Mouse (Mus musculus) CH12F3 (cell line): Measurements from ENCODE around the gene Mgam.
"Not testable (repeated sequence)": the region's sequence is repeated elsewhere in the genome, so short reads cannot be mapped to it uniquely, and the experiment has no call there.

ENCODE experiments used
- in situ Hi-C: fragments of 300-500 bp; cut with MboI; formaldehyde crosslinking; loops from 2 replicates; pipeline ENCODE4 v1.14.3; 2020; ENCODE audit warnings: low sequenced_read_pairs

Mgam gene

DNA sequence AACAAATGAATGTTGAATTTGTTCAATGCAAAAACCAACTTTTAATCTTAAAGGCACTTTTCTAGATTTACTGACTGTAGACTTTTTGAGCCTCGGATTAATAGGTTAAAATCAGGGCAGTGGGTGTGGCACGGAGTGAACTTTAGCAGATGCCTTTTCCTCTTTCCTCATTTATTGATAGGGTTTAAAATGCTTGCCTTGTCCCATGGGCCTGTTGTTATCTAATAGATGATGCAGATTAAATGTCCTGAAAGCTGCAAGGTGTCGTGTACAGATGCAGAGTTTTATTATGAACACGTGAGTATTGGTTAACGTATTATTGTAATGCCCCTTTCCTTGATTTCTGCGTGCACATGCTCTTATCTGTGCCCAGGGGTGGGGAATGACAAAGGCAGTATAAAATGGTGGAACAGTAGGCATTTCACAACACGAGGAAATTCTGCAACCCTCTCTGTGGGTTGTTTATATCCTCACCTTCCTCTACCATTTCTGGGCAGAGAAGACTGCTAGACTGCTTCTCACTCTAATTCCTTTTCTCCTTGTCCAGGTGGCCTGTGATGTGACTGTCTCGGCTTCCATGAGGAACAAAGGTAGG lies at the start of gene Mgam:
TSS of gene Mgam (plus strand) at position 426 of the 595 bp plus-strand sequence.
- in situ Hi-C loops, result no loop called here

DNA sequence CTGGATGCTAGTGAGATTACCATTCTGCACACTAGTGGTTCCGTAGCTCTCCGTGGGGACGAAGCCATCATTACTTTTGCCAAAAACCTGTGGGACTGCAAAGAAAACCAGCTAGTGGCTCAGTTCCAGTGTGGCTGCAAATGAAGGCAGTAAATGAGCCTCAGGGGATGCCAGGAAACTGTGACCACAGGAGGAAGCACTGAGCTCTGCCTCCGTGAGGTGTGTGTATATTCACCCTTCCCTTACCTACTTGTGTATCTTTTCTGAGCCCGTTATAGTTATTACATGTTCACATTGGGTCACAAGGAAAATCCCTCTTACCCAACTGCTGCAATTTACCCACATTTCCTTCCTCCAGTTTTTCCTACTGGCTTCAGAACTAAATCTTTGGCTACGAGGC lies 44.3 kb upstream of the Mgam start:
- in situ Hi-C loops, result no loop called here

DNA sequence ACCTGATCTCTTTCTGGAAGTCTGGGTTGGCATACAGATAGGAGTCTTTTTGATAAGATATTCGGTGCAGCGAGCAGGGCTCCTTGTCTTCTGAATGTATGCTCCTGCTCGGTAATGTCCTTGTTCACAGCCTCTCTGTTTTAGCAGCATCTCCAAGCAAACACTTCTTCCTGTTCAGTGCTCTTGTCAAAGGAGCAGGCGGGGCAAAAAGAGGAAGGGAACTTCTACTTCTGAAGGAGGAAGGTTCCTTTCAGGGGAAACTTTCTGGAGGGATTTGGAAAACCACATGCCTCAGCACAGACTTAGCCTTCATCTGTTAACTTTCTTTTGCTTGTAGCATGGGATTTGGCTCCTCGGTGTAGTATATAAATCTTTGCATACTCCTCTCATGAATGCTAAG lies 43.0 kb upstream of the Mgam start, which contains the start of gene Clec5a:
TSS of gene Clec5a (minus strand) at position 177 of the 400 bp plus-strand sequence.
- in situ Hi-C loops, result no loop called here

DNA sequence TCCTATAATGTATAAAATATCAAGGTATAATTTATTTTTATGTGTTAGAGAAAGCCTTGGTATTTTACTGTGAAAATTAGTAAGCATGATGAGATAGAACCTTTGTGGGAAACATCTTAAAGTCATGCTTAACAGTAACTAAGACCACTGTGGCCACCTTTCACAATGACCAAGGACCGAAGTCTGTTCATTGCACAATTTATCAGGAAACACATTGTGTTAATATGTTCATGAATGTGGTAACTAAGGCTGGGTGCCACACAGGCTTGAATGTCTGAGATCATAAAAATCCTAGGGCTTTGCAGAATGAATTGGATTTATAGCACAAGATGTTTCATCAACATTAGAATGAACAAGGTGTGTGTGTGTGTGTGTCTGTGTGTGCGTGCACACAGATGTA lies 40.3 kb upstream of the Mgam start:
- in situ Hi-C loops, result no loop called here

DNA sequence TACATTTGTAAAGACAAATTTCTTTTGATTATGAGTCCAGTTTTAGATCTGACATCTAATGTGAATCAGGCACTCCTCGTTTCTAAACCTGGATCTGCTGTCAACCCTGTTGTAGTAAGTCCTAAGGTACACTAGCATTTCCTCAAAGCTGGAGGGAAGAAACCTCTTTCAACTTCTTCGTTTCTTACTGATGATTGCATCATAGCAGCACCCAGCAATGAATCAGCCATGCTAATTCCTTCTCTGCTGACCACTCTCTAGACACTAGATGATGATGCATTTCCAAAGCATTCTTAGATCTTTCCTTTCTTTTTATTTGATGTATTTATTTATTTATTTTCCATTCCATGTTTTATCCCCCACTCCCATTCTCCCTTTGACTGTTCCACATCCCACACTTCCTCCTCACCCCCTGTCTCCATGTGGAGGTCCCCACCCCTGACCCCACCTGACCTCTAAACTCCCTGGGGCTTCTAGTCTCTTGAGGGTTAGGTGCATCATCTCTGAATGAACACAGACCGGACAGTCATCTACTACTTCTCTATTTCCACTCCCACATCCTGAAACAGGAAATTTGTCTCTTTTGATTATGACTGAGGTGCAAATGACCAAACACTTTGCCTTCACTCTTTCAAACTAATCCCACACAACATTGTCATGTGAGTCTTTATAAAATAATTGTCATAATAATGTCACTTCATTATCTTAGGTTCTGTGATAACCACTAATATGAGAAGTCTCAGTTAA lies 33.7 kb upstream of the Mgam start:
- in situ Hi-C loops, result no loop called here

DNA sequence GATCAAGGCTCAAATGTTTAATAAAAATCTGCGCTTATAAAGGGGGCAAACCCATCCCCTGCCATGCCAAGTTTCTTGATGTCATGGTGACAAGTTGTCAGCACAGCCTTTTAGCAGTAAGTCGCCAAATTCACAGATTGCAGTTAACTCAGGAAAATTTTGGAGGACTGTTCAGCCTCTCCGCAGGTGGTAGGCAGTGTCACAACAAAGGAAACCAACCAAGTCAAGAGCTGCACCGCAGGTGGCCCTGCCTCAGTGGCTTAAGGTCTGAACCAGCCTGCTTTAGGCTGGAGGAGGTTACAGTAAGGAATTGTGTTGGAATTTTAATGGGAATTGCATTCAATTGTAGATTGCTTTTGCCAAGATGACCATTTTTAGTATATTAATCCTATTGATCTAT lies 30.1 kb upstream of the Mgam start:
- in situ Hi-C loops, result not testable (repeated sequence)

DNA sequence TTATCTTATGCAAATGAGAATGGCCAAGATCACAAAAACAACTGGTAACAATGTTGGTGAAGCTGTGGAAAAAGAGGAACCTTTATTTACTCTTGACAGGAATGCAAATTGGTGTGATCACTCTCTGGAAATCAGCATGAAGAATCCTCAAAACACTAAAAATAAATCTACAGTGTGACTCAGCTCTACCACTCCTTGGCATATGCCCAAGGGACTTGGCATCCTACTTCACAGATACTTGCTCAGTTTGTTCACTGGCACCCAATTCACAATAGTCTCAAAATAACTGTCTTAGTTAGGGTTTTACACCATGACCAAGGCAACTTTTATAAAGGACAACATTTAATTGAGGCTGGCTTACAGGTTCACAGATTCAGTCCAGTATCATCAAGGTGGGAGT lies 21.2 kb upstream of the Mgam start:
- in situ Hi-C loops, result no loop called here

DNA sequence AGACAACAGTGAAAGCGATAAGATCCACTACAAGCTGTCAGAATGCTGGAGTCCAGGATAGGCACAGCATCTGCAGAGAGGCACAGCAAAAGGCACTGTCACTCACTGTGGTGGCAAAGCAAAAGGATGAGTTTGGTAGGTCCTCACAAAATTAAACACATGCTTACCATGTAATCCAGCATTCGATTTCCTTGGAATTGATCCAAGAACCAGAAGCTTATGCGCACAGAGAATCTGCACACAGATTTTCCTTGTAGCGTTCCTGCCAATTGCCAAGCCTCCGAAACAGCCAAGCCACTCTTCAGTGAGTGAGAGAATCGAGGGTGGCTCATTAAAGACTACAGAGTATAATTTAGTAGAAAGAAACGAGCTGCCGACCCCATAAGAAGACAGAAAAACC lies 18.4 kb upstream of the Mgam start:
- in situ Hi-C loops, result no loop called here

DNA sequence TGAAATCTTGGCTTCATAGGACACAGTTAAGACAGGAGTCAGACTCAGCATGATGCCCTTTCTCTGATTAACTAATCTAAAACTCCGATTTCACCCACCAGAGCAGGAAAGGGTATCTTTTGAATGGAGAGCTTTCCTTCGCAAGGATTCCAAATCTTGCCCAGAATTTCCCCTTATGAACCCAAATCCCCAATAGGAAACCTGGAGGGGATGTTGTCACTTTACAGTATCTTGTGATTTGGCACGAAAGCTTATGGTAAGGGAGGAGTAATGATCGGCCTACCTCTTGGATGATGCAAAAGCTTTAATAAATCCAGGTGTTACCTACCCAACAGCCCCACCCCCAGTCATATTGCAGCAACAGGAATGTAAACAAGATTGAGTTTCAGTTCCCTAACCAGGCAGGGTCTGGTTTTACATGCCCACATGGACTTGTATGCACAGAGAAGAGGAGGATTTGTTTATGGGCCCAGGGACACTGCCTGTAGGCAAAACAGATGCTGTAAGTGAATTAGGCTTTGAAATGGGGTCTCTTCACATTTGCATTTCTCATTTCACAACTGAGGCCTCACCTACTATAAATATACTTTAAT lies 15.3 kb upstream of the Mgam start, which contains the start of gene Tas2r138:
TSS of gene Tas2r138 (minus strand) at position 51 of the 593 bp plus-strand sequence.
- in situ Hi-C loops, result no loop called here

DNA sequence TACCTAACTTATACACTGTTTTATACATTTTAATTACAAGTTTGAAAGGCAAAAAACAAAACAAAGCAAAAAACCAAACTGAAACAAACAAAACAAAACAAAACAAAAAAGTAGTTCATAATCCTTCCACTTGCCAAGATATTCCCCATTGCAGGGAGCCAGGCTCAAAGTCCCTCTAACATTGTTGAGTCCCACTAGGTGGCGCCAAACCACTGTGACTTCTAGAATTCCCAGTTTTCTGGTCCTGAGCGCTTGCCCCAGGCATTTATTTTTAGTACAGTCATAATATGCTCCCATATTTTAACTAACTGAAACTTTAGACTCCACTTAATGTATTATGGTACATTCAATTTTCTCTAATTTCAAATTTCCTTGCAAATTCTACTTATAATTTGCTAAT lies 10.7 kb upstream of the Mgam start:
- in situ Hi-C loops, result no loop called here

DNA sequence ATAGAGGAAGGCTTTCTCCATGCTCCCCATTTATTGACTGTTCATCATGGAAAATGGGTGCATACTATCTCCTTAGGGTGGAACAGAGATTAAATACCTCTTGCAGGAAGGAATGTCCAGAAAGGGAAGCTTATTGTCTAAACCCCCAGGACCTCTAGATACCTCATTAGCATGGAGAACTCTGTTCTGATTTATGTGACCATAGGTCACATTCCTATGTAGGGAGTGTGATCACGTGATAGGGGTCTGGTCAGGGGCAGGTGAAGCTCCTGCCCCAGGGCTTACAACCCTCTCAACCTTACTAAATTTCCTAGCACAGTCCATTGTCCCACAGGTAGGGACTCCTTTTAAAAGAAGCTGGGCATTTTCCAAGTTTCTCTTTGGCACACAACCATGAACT lies 2.5 kb upstream of the Mgam start:
- in situ Hi-C loops, result no loop called here

DNA sequence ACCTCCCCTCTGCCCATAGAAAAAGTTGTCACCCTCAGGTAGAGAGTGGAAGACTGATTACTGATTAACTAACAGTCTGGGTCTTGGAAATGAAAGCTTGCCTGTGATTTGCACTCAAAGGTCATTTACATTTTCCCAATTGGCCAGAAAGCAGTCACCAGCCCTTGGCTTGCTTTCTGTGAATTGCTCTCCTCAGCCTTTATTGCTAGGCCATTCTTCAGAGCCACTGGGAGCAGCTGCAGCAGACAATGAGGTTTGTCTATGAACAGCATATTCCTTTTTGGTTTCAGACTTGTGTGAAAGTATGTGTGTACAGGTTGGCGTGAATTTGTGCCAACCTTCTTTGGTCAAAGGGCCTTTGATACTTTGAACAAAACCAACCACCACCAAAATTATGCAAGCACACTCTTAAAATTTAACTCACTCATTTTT lies 6.0 kb downstream of the Mgam start:
- in situ Hi-C loops, result no loop called here

DNA sequence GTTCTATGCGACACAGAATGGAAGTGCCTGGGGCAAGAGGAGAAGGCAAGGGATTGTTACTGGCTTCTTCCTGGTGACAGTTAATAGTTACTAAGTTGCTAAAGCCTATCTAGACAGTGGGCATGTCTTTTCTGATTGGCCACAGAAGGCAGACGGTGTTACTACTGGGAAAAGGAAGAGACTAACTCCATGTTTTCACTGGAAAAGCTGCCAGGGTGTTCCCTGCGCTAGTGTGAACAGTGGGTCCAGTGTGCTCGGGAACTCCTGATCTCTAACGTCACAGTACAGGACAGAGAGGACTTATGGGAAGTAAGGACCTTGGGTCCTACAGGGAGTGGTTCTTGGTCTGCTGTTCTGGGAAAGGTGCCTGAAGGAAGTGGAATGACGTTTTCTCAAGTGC lies 6.9 kb downstream of the Mgam start:
- in situ Hi-C loops, result no loop called here

DNA sequence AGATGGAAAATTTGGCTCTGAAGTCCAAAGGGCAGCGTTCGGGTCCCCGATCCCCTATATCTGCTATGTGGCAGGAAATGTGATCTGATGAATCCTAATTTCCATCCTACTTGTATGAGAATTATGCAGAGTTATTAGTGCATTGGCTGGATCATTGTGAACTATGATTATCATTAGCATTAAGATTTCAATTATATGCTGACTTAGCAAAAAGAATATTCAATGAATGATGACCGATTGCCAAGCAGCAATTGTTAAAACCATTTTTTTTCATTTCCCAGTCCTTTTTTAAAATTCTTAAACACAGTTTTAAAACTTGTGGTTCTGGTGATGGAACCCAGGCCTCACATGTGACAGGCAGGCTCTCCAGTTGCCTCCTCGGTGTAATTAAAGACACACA lies 9.1 kb downstream of the Mgam start:
- in situ Hi-C loops, result no loop called here

DNA sequence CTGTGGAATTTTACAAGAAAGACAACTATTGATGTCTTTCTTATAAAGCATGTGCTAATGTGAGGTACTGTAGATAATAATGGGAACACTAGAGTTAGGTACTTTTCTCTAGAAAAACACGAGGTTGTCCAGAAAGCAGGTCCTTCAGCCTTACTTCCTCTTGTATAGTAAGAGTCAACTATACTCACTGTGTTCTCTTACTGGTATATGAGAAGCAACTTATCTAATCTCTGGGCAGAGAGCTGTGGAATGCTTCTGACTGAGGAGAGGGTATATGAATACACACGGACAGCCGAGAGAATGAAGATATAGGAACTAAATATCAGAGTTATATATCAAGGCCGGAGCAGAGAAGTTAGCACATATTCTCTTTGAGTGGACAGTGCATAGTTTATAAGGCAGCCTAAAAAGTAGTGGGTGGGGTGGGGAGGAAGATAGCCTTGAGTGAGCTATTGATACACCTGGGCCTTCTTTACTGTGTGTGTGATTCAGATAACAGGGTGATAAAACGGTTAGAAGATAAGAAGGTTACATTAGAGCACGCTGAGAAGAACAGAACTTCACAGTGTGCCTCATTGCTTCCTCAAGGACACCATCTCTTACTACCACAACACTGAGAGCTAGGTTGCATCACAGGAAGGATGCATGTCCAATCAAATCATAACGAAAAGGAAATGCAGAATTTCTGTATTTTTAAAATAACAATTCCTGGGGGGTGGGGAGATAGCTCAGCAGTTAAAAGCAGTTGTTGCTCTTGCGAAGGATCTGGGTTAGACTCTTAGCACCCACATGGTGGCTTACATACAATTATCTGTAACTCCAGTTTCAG lies 12.3 kb downstream of the Mgam start:
- in situ Hi-C loops, result no loop called here

DNA sequence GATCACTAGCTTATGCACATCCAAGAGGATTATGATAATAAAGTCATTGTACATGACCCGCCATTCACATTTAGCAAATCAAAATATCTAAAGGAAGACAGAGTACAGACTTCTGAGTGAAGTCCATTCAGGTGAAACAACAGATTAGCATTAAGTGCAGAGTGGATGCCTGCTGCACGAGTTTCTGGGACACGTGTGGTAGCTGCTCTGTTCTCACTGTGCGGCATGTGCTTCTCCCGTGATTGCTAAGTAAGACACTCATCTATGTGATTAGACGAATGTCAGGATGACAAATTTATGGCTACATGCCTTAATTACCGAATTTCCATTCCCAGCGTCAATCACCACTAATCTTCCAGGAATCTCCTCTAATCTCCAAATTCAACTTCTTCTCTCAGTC lies 17.1 kb downstream of the Mgam start:
- in situ Hi-C loops, result no loop called here

DNA sequence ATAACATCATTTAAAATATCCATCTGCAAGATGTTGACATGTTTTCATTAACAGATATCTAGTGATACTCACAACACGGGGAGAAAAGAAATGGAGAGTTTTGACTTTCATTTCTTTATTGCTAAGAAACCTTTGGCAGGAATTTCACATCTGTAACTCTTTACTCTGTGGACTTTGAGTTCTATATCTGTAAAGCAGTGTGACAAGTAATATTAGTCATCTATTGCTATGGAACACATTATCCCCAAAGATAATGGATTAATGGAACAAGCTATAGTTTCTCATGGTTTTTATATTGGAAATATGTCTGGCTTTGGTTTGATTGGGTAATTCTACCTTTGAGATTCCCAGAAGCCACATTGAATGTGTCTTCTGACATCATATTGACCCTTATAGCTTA lies 22.3 kb downstream of the Mgam start:
- in situ Hi-C loops, result no loop called here

DNA sequence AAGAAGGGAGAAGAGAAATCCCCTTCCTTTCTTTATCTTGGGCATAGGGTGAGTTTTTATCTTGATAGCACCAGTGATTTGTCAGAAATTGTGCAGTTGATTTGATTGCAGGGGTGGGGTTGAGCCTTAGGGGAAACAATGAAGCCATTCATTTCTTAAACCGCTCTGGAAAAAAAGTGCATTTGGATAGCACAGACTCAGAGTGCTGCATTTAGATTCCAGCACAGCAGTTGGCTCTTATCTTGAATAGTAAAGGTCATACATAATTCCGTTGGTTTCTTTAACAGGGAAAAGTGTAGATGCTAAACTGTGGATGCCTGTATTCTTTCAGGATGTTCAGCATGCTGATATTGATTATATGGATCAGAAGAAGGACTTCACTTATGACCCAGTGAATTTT lies 32.3 kb downstream of the Mgam start:
- in situ Hi-C loops, result no loop called here

DNA sequence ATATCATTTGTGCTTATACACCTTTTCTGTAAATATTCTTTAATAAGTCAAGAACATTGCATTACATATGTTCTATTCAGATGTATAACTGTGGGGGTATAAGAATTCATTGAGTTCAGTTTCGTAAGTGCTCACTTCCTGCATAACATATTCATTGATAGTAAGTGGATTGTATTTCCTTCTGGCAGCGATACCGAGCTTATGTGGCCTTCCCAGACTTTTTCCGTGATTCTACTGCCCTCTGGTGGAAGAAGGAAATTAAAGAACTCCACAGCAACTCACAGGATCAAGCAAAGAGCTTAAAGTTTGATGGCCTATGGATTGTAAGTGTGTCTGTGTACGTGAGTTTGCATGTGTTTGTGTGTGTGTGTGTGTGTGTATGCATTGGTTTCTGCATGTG lies 60.5 kb downstream of the Mgam start:
- in situ Hi-C loops, result no loop called here

DNA sequence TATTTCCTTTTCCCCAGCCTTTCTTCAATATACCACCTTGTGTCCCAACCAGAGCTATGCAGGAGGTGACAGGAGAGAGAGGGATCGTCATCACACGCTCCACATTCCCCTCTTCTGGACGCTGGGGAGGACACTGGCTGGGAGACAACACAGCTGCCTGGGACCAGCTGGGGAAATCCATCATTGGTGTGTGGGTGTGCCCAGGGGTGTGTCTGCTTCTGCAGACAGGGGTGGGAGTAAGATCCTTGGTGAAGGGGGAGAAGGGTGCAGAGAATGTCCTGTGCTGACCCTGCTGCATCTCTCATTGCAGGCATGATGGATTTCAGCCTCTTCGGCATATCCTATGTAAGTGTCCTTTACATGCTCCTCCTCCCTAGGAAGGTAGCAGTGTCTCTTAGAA lies 63.4 kb downstream of the Mgam start:
- in situ Hi-C loops, result not testable (repeated sequence)

DNA sequence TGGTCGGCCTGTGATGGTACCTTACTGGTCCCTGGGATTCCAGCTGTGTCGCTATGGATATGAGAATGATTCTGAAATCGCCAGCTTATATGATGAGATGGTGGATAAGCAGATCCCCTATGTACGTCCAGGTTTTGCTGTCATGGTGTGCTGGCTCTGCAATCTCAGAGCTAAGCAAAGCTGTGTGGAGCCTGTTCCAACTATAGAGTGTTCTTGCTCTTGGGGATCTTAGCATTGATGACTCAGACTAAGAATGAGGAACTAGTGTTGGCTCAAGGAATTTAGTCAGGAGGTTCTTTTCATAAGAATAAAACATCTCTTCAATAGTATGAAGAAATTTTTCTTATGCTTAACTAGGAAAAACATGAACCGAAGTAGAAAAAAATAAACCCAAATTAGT lies 84.9 kb downstream of the Mgam start:
- in situ Hi-C loops, result not testable (repeated sequence)
